In the genomic region with DNA sequence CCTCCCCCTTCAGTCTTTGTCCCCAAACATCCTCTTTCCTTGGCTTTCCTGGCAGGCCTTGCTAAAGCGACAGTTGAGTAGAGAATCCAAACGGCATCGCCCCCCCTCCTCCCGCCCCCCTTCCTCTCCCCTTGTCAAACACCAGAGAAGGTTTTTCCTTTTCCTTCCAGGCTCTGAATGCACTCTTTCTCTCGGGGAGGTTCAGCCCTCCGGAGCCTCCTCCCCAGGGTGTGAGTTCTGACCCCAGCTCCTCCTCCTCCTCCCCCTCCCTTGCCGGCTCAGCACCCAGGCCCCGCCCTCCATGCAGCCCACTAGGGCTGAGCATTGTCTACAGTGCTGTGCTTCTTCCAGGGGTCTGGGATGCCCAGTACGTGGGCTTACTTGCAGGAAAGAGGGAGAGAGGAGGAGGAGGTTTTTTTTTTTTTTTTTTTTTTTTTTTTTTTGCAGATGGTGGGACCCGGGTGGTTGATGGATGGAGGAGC, we compare ENCODE assay signal across 10 mouse cellular contexts. TPM values are rescaled to one million over a fixed set of nuclear protein-coding genes. Genes with fewer than 3 reads are reported as not detected.
DNase-seq lines count a peak whose midpoint lies in the region; ATAC-seq and TF ChIP-seq lines count a peak whose summit lies in the region.
"Had no signal": no experiment of that assay in that cellular context is flagged by ENCODE, and none has a peak within 500 bp of the region (broad histone marks: within the 10 kb centered on the region; RNA-seq: fewer than 3 reads in every experiment).

No protein-coding gene starts in this region.

- H3K9ac ChIP-seq in heart, embryonic 16.5 days (ENCODE audit: low read length), result peak overlapping the region; percentile 54
- H3K9ac ChIP-seq in heart, adult 2 months (ENCODE audit: low read depth, low read length), result no peak overlapping the region
- no peak overlapping the region for H3K9ac ChIP-seq in neural tube, embryonic 14.5 days (replicated peaks; ENCODE audit: low read depth, low read length)

- H3K9me3 ChIP-seq in heart, embryonic 16.5 days (replicated peaks; ENCODE audit: control insufficient read depth, low read length), result no peaks in the 10 kb centered on the region
- H3K9me3 ChIP-seq in neural tube, embryonic 14.5 days (ENCODE audit: control insufficient read depth, low read length), result no peaks in the 10 kb centered on the region

- peak overlapping the region; percentile 55 for H3K27ac ChIP-seq in heart, embryonic 16.5 days (ENCODE audit: low read length)
- H3K27ac ChIP-seq in heart, adult 2 months, result no peak overlapping the region
- no peak overlapping the region for H3K27ac ChIP-seq in neural tube, embryonic 14.5 days (ENCODE audit: low read depth, low read length)
- no peak overlapping the region for H3K27ac ChIP-seq in left cerebral cortex, adult 2 months
- H3K27ac ChIP-seq: macrophage had no signal

- DNase-seq in heart, adult 2 months, result no peak
- peak; percentile 29 for DNase-seq in forelimb bud, embryonic 11.5 days (ENCODE audit: low read depth, low spot score)
- peak; percentile 79 for DNase-seq in kidney, postnatal 36 days
- DNase-seq in left cerebral cortex, adult 2 months (ENCODE audit: extremely low spot score in 1 of 2, low spot score in 2 of 2), result no peak
- no peak for DNase-seq in layer of hippocampus, adult 18-20 months (ENCODE audit: low spot score in 2 of 2)
- DNase-seq in frontal cortex, adult 2 months (ENCODE audit: extremely low spot score in 1 of 2, low spot score in 1 of 2), result no peak
- DNase-seq: cerebellum, postnatal 14 days had no signal

- intact Hi-C loops in heart, adult 2 months (cut with DNase I), result no loop called here
- intact Hi-C loops in left cerebral cortex, adult 2 months (cut with DNase I), result no loop called here

- no peaks in the 10 kb centered on the region for H3K79me2 ChIP-seq in heart, adult 2 months (replicated peaks; ENCODE audit: control insufficient read depth, insufficient read depth, low read length)

- no peak for TF ChIP-seq CTCF in heart, adult 2 months (IDR thresholded peaks at IDR 0.05)
- TF ChIP-seq CTCF in left cerebral cortex, adult 2 months (IDR thresholded peaks at IDR 0.05), result no peak

- TF ChIP-seq POLR2A in heart, adult 2 months (IDR thresholded peaks at IDR 0.05; ENCODE audit: insufficient read depth, low read depth, low read length), result no peak

- ATAC-seq in heart, embryonic 16.5 days (replicated peaks; ENCODE audit: extremely low read depth, insufficient read depth, low FRiP score), result peak; percentile 46; the same call in 1 of the 2 replicates
- peak; percentile 67; the same call in 1 of the 2 replicates for ATAC-seq in neural tube, embryonic 14.5 days (ENCODE audit: low read depth)

- H3K4me3 ChIP-seq in heart, embryonic 16.5 days (ENCODE audit: low read length), result peak overlapping the region; percentile 4; the same call in 1 of the 2 replicates
- no peak overlapping the region for H3K4me3 ChIP-seq in heart, adult 2 months
- no peak overlapping the region for H3K4me3 ChIP-seq in neural tube, embryonic 14.5 days (ENCODE audit: low read depth, low read length)
- H3K4me3 ChIP-seq in left cerebral cortex, adult 2 months, result no peak overlapping the region

- H3K27me3 ChIP-seq in heart, embryonic 16.5 days (ENCODE audit: control insufficient read depth, insufficient read depth, low read length), result peaks cover 2% of the 10 kb centered on the region; the same call in 1 of the 2 replicates
- H3K27me3 ChIP-seq in heart, adult 2 months (ENCODE audit: control insufficient read depth, insufficient read depth, low read length), result no peaks in the 10 kb centered on the region
- H3K27me3 ChIP-seq in neural tube, embryonic 14.5 days (ENCODE audit: control insufficient read depth, insufficient read depth, low read length), result peaks cover 10% of the 10 kb centered on the region

- no peak for TF ChIP-seq EP300 in heart, adult 2 months (IDR thresholded peaks at IDR 0.05; ENCODE audit: insufficient read depth, low read depth, low read length)

- WGBS in heart, embryonic 16.5 days, result 8% methylated on average over 9 of the region's 10 CpGs
- 10% methylated on average over 8 of the region's 10 CpGs for WGBS in heart, adult 2 months
- WGBS in neural tube, embryonic 14.5 days, result 2% methylated on average over 10 of the region's 10 CpGs

- peak overlapping the region; percentile 52 for H3K4me2 ChIP-seq in heart, embryonic 16.5 days (ENCODE audit: low read depth, low read length)
- H3K4me2 ChIP-seq in neural tube, embryonic 14.5 days (ENCODE audit: low read depth, low read length), result no peak overlapping the region; the same call in 1 of the 2 replicates

- no peaks in the 10 kb centered on the region for H3K36me3 ChIP-seq in heart, embryonic 16.5 days (ENCODE audit: control insufficient read depth, insufficient read depth)
- H3K36me3 ChIP-seq in heart, adult 2 months (ENCODE audit: control insufficient read depth, insufficient read depth, low read length), result no peaks in the 10 kb centered on the region
- H3K36me3 ChIP-seq in neural tube, embryonic 14.5 days (ENCODE audit: control insufficient read depth, insufficient read depth, low read length), result no peaks in the 10 kb centered on the region

- peaks cover 32% of the 10 kb centered on the region for H3K4me1 ChIP-seq in heart, embryonic 16.5 days (ENCODE audit: control insufficient read depth, insufficient read depth, low read length)
- H3K4me1 ChIP-seq in heart, adult 2 months (ENCODE audit: control insufficient read depth, insufficient read depth, low read length), result peaks cover 2% of the 10 kb centered on the region
- H3K4me1 ChIP-seq in neural tube, embryonic 14.5 days (ENCODE audit: control insufficient read depth, insufficient read depth, low read length), result peaks cover 14% of the 10 kb centered on the region

RNA-seq across cellular contexts. Expression of a gene that starts 2.9 kb away (rescaled TPM):
- polyA plus RNA-seq in heart, embryonic 16.5 days (2015; fragmentation: Nextera tagmentation; extraction: Ambion mirVana), result 34.1 and 41.9 TPM in 2 replicates
- total RNA-seq in heart, adult 2 months (2021), result 1 to 10 TPM; 6.6 to 6.9 TPM
- polyA plus RNA-seq in heart, adult 2 months (2012; rRNA removed), result 8.4 and 9.2 TPM in 2 replicates
- 5.9 and 9.1 TPM in 2 replicates for polyA plus RNA-seq in neural tube, embryonic 14.5 days (2014; fragmentation: Nextera tagmentation; extraction: Ambion mirVana)
- total RNA-seq in left cerebral cortex, adult 2 months (2021), result 1 to 10 TPM; 1.8 to 1.9 TPM
- total RNA-seq in layer of hippocampus, adult 18-20 months (2021), result 1 to 10 TPM; 1.4 to 1.9 TPM
- polyA plus RNA-seq in frontal cortex, adult 2 months (2012; rRNA removed), result 3.0 and 3.2 TPM in 2 replicates
- polyA plus RNA-seq: macrophage had no signal

RNA-seq across cellular contexts. Expression of a gene that starts 9.1 kb away (rescaled TPM):
- 18.0 and 19.0 TPM in 2 replicates for polyA plus RNA-seq in heart, embryonic 16.5 days (2015; fragmentation: Nextera tagmentation; extraction: Ambion mirVana)
- total RNA-seq in heart, adult 2 months (2021), result 1 to 10 TPM; 7.7 to 8.5 TPM
- 18.8 and 21.1 TPM in 2 replicates for polyA plus RNA-seq in heart, adult 2 months (2012; rRNA removed)
- 5.8 and 6.2 TPM in 2 replicates for polyA plus RNA-seq in neural tube, embryonic 14.5 days (2014; fragmentation: Nextera tagmentation; extraction: Ambion mirVana)
- 10 to 100 TPM; 10.2 to 11.9 TPM for total RNA-seq in left cerebral cortex, adult 2 months (2021)
- 1 to 10 TPM; 8.7 to 9.1 TPM for total RNA-seq in layer of hippocampus, adult 18-20 months (2021)
- 13.7 and 15.2 TPM in 2 replicates for polyA plus RNA-seq in frontal cortex, adult 2 months (2012; rRNA removed)

RNA-seq across cellular contexts. Expression of a gene that starts 23.1 kb away (rescaled TPM):
- polyA plus RNA-seq in heart, embryonic 16.5 days (2015; fragmentation: Nextera tagmentation; extraction: Ambion mirVana), result 0.37 and 0.39 TPM in 2 replicates
- total RNA-seq in heart, adult 2 months (2021), result 1 to 10 TPM in 1 of 2 experiments, under 1 TPM in 1; 0.91 to 1.5 TPM
- 1.6 and 2.6 TPM in 2 replicates for polyA plus RNA-seq in heart, adult 2 months (2012; rRNA removed)
- polyA plus RNA-seq in neural tube, embryonic 14.5 days (2014; fragmentation: Nextera tagmentation; extraction: Ambion mirVana), result 1.8 and 2.6 TPM in 2 replicates
- under 1 TPM in 1 of 2 experiments, not detected in 1; 0.51 TPM for total RNA-seq in left cerebral cortex, adult 2 months (2021)
- total RNA-seq in layer of hippocampus, adult 18-20 months (2021), result under 1 TPM in 1 of 2 experiments, not detected in 1; 0.37 TPM
- 0.84 and 1.1 TPM in 2 replicates for polyA plus RNA-seq in frontal cortex, adult 2 months (2012; rRNA removed)
- polyA plus RNA-seq: macrophage had no signal

RNA-seq across cellular contexts. Expression of a gene that starts 25.8 kb away (rescaled TPM):
- polyA plus RNA-seq in heart, embryonic 16.5 days (2015; fragmentation: Nextera tagmentation; extraction: Ambion mirVana), result 175 TPM in 2 replicates
- 1,000 to 10,000 TPM; 1,095 to 3,136 TPM for total RNA-seq in heart, adult 2 months (2021)
- polyA plus RNA-seq in heart, adult 2 months (2012; rRNA removed), result 1,250 and 1,827 TPM in 2 replicates
- 0.29 and 0.39 TPM in 2 replicates for polyA plus RNA-seq in neural tube, embryonic 14.5 days (2014; fragmentation: Nextera tagmentation; extraction: Ambion mirVana)
- total RNA-seq in left cerebral cortex, adult 2 months (2021), result 1 to 10 TPM; 8.7 to 10.0 TPM
- under 1 TPM; 0.92 to 0.96 TPM for total RNA-seq in layer of hippocampus, adult 18-20 months (2021)
- polyA plus RNA-seq in frontal cortex, adult 2 months (2012; rRNA removed), result 9.7 and 14.2 TPM in 2 replicates

RNA-seq across cellular contexts. Expression of a gene that starts 29.4 kb away (rescaled TPM):
- 100 and 115 TPM in 2 replicates for polyA plus RNA-seq in heart, embryonic 16.5 days (2015; fragmentation: Nextera tagmentation; extraction: Ambion mirVana)
- total RNA-seq in heart, adult 2 months (2021), result 10 to 100 TPM; 61.6 to 63.6 TPM
- 53.5 and 80.0 TPM in 2 replicates for polyA plus RNA-seq in heart, adult 2 months (2012; rRNA removed)
- 234 and 247 TPM in 2 replicates for polyA plus RNA-seq in neural tube, embryonic 14.5 days (2014; fragmentation: Nextera tagmentation; extraction: Ambion mirVana)
- total RNA-seq in left cerebral cortex, adult 2 months (2021), result 100 to 1,000 TPM; 100 to 106 TPM
- total RNA-seq in layer of hippocampus, adult 18-20 months (2021), result 10 to 100 TPM; 83.0 to 95.4 TPM
- polyA plus RNA-seq in frontal cortex, adult 2 months (2012; rRNA removed), result 177 and 209 TPM in 2 replicates

Comparison
In these comparisons a context has a peak if more than half of its experiments do, and no peak if none do; other contexts are left out.
1. DNase-seq: peak in forelimb bud, embryonic 11.5 days (single experiment) and kidney, postnatal 36 days (2 of 2); none in heart, adult 2 months (0 of 2), left cerebral cortex, adult 2 months (0 of 2), layer of hippocampus, adult 18-20 months (0 of 2) and frontal cortex, adult 2 months (0 of 2).